Mouse (Mus musculus): ENCODE results near the gene Aar2. TPM values are rescaled to one million over a fixed set of nuclear protein-coding genes. Genes with fewer than 3 reads are reported as not detected.

Aar2 gene
- polyA plus RNA-seq, 1 experiment from 2014 or later: 37.4 TPM

DNA sequence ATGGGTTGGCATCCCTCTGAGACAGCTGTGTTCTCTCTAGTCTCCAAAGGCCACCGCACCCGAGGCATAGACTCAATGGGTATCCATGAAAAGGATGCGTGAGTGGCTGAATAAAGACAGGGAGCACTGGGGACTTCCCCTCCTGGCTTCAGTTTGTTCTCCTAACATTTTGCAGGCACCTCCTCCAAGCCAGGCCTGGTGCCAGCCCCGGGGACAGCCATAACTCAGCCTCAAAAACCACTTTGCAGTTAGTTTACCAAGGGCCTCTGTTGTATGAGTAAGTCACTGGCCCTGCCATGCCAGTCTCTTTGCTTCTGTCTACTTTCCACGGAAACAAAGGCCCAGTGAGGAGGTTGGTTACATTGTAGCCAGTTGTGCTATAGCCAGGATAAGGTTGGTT lies 58.6 kb downstream of the Aar2 start:
- H3K36me3 ChIP-seq: no peaks in the 10 kb centered on the region
- no peak overlapping the region for H3K27ac ChIP-seq
- H3K9me3 ChIP-seq: no peaks in the 10 kb centered on the region; the same call in 1 of the 2 replicates
- H3K27me3 ChIP-seq: peaks cover 32% of the 10 kb centered on the region
- WGBS: 79% methylated on average over 5 of the region's 5 CpGs
- no peak overlapping the region for H3K4me2 ChIP-seq (replicated peaks)
- no peak overlapping the region for H3K9ac ChIP-seq
- no peak for ATAC-seq (ENCODE audit: low FRiP score, low read depth)
- H3K4me3 ChIP-seq: no peak overlapping the region
- H3K4me1 ChIP-seq: no peaks in the 10 kb centered on the region

DNA sequence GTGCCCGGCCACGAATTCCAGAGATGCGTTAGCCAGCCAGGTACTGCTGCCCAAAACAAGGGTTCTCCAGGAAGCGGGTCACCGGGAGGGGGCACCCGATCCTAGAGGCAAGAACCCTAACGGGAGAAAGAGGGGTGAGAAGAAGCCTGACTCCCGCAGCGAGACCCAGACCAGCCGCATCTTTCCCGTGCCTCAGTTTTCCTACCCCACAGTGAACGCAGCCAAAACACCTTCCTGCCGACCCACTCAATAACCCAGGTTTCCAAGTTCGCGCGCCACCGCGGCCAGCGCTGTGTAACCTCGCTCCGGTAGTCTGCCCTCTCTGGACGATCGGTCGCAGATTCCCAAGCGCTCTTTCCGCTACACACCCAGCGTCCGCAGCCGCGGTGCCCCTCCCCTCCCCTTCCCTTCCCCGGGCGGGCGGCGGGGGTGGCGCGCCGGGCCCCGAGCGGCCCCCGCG lies 65.7 kb downstream of the Aar2 start:
- Histone ChIP-seq H3K4me3 (peak overlapping the region; percentile 80), H3K27ac (no peak overlapping the region), H3K9me3 (no peaks in the 10 kb centered on the region), H3K4me2 (replicated peaks) (peak overlapping the region; percentile 99), H3K4me1 (peaks cover 17% of the 10 kb centered on the region), H3K36me3 (no peaks in the 10 kb centered on the region), H3K27me3 (peaks cover 94% of the 10 kb centered on the region), H3K9ac (peak overlapping the region; percentile 78)
- WGBS: under 1% methylated on average over 41 of the region's 41 CpGs
- peak; percentile 24; the same call in 1 of the 2 replicates for ATAC-seq (ENCODE audit: low FRiP score, low read depth)

DNA sequence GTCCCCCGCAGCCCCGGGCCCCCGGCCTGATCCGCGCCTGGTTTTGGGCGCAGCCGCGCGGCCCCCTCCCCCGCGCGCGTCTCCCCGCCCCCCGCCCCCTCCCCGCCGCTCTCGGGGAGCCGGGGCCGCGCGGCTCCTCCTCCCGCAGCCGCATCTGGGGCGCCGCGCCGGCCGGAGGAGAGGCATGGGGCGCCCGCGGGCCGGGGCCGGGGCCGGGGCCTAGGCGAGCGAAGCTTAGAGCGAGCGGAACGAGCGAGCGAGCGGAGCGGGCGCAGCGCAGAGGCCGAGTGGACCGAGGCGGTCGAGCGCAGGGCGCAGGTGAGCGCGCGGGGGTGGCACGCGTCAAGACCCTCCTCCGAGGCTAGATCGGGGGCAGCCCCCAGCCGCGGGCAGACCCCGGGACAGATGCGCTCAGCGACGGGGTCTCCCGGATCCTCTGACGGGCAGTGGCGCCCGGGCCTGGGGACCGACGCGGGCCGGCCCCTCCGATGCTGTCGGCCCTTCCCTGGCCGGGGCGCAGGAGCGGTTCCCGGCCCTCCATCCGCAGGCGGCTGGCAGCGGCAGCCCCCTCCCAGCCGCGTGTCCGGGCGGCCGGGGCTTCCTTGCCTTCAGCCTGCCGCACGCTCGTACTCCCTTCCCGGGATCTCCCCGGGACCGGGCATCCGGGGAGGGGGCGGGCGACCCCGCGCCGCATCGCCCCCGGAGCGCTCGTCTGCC lies 66.3 kb downstream of the Aar2 start, which contains the start of gene Dlgap4:
TSS of gene Dlgap4 (plus strand) at position 165 of the 717 bp plus-strand sequence.
- under 1% methylated on average over 61 of the region's 103 CpGs for WGBS
- Histone ChIP-seq H3K9me3 (no peaks in the 10 kb centered on the region), H3K4me3 (peak within 1 kb of the TSS; percentile 80), H3K9ac (peak within 1 kb of the TSS; percentile 78), H3K4me2 (replicated peaks) (peak within 1 kb of the TSS; percentile 99), H3K27me3 (peaks cover 94% of the 10 kb centered on the region), H3K27ac (no peak within 1 kb of the TSS), H3K4me1 (peaks cover 17% of the 10 kb centered on the region), H3K36me3 (no peaks in the 10 kb centered on the region)
- peak; percentile 57 for ATAC-seq (ENCODE audit: low FRiP score, low read depth)

DNA sequence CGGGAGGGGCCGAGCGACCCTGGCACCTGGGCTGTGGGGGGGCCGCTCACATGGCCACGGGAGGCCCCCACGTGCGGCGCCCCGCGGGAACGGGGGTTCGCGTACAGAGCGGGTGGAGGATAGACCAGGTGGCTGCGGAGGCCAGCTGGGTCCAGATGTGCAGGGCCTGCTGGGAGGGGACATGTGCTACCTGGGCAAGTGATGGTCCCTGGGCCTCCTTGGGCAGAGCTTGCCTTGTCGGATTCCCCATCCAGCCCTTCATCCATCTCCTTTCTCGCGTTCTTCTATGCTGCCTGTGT lies 66.8 kb downstream of the Aar2 start:
- peak overlapping the region; percentile 78 for H3K9ac ChIP-seq
- peaks cover 17% of the 10 kb centered on the region for H3K4me1 ChIP-seq
- peak overlapping the region; percentile 99 for H3K4me2 ChIP-seq (replicated peaks)
- no peaks in the 10 kb centered on the region for H3K9me3 ChIP-seq
- ATAC-seq (ENCODE audit: low FRiP score, low read depth): no peak
- no peak overlapping the region for H3K27ac ChIP-seq
- H3K4me3 ChIP-seq: peak overlapping the region; percentile 80
- H3K27me3 ChIP-seq: peaks cover 94% of the 10 kb centered on the region
- no peaks in the 10 kb centered on the region for H3K36me3 ChIP-seq
- WGBS: 0% methylated on average over 18 of the region's 18 CpGs

DNA sequence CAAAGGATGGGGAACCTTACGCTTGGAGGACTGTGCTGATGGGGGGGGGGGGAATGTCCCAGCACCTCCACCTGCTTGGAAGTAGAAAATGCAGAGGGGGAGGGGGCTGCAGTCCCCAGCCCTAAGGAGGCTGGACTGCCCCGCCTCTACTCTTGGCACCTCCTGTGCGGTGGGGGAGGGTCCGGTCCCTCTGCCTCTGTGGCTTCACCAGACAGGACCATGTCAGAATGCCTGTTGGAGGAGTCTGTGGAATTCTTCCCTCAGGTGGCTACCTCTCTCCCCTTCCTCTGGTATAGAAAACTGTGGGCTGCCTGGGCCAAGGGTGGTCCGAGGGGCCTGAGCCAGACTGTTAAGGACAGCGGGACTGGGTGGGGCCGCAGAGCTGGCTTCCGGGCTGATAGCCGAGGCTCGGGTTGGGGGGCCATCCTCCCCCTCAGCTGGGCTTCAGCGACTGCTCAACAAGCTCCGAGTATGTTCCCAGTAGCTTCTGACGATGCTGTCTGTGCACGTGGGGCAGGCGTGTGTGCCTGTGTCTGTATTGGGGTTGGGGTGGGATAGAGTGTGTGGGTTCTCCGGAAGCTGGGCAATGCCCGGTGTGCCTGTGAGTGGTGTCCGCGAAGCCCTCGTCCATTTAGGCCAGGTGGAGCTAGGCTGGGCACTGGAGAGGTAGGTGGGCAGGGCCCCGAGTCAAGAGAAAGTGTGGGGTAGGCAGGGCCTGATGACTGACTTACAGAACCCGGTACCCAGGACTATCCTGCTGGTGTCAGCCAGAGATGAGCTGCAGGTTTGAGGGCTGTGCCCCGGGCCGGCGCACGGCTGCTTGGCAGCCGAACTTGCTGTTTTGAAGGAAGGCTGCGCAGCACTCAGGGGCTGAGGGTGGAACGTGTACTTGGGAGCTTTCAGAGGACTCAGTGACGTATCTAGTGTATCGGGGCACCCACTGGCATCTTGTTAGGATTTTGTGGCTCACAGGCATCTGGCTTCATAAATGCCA lies 67.6 kb downstream of the Aar2 start:
- Histone ChIP-seq H3K9me3 (no peaks in the 10 kb centered on the region), H3K27ac (no peak overlapping the region), H3K9ac (0 out of 2 replicates have a peak overlapping the region, but pooled peaks have one; percentile 0), H3K4me3 (peak overlapping the region; percentile 80), H3K4me2 (replicated peaks) (peak overlapping the region; percentile 99), H3K4me1 (peaks cover 17% of the 10 kb centered on the region), H3K27me3 (peaks cover 94% of the 10 kb centered on the region), H3K36me3 (no peaks in the 10 kb centered on the region)
- 7% methylated on average over 31 of the region's 31 CpGs for WGBS
- no peak; the same call in 1 of the 2 replicates for ATAC-seq (ENCODE audit: low FRiP score, low read depth)

DNA sequence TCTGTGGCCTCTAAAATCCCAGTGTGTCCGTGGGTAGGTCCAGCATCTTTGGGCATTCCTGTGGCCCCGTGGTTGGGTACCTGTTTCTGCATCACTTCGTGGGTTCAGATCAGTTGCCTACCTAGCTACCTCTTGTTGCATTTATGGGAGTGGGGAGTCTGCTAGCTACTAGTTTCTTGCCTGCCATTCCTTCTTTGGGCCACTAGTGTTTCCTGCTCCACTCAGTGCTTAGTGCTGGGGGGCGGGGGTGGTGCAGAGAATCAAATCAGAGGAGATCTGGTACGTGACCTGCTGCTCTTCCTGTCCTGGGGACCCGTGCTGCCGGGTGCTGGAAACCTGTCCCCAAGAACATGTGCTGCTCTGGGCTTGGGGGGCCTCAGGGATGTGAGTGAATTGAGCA lies 69.1 kb downstream of the Aar2 start:
- no peak overlapping the region for H3K4me2 ChIP-seq (replicated peaks)
- peaks cover 17% of the 10 kb centered on the region for H3K4me1 ChIP-seq
- 69% methylated on average over 7 of the region's 7 CpGs for WGBS
- H3K9ac ChIP-seq: no peak overlapping the region
- H3K9me3 ChIP-seq: no peaks in the 10 kb centered on the region
- H3K4me3 ChIP-seq: no peak overlapping the region
- H3K27ac ChIP-seq: no peak overlapping the region
- no peaks in the 10 kb centered on the region for H3K36me3 ChIP-seq
- H3K27me3 ChIP-seq: peaks cover 84% of the 10 kb centered on the region
- ATAC-seq (ENCODE audit: low FRiP score, low read depth): no peak

DNA sequence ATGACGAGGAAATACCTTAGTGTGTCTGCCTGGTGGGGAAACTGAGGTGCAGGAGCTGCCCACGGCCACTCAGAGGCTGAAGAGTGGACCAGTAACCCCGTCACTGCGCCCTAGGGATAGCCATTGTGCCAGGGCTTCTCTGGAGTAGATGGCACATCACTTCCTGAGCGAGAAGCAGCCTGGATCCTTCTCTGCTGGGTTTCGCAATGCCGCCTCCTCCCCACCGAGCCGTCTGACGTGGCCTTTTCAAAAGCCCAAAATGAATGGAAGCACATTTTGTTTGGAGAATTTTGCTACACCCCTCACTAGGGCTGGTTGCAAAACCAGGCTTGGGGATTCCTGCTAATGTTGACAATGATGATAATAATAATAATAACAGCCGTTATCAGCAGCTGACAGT lies 70.2 kb downstream of the Aar2 start:
- no peak overlapping the region for H3K9ac ChIP-seq
- H3K4me3 ChIP-seq: no peak overlapping the region
- no peaks in the 10 kb centered on the region for H3K36me3 ChIP-seq
- no peak for ATAC-seq (ENCODE audit: low FRiP score, low read depth)
- peaks cover 73% of the 10 kb centered on the region for H3K27me3 ChIP-seq
- H3K9me3 ChIP-seq: no peaks in the 10 kb centered on the region
- H3K4me2 ChIP-seq (replicated peaks): no peak overlapping the region
- no peak overlapping the region for H3K27ac ChIP-seq
- 46% methylated on average over 11 of the region's 11 CpGs for WGBS
- H3K4me1 ChIP-seq: peaks cover 17% of the 10 kb centered on the region

Other genes starting within 250 kb of the Aar2 start
- gene Cnbd2, start 235.3 kb upstream of the Aar2 start, polyA plus RNA-seq (2015; fragmentation: Nextera tagmentation; extraction: Ambion mirVana): 3.9 and 4.4 TPM in 2 replicates
- gene Scand1, start 234.9 kb upstream of the Aar2 start, polyA plus RNA-seq (2015; fragmentation: Nextera tagmentation; extraction: Ambion mirVana): 69.6 and 70.4 TPM in 2 replicates
- gene Epb41l1, start 126.7 kb upstream of the Aar2 start, polyA plus RNA-seq (2015; fragmentation: Nextera tagmentation; extraction: Ambion mirVana): 3.3 and 3.7 TPM in 2 replicates
- gene Dlgap4, start 66.1 kb downstream of the Aar2 start, polyA plus RNA-seq (2015; fragmentation: Nextera tagmentation; extraction: Ambion mirVana): 95.0 and 101 TPM in 2 replicates
- gene Myl9, start 227.8 kb downstream of the Aar2 start, polyA plus RNA-seq (2015; fragmentation: Nextera tagmentation; extraction: Ambion mirVana): 201 and 204 TPM in 2 replicates

All from limb, embryonic 13.5 days (tissue).